Mouse (Mus musculus) CH12.LX (cell line): Measurements from ENCODE around the gene Gm27021. TPM values are rescaled to one million over a fixed set of nuclear protein-coding genes. Genes with fewer than 3 reads are reported as not detected.

Experiments used
- DNase-seq: peaks from one replicate; pipeline ENCODE4 v3.0.0-alpha.2; 2013; ENCODE audit errors: extremely low read depth
- H3K27ac ChIP-seq: 2 replicates; pipeline ENCODE4 v1.5.1; 2012; ENCODE audit warnings: low read depth, mild to moderate bottlenecking, control low read depth, moderate library complexity; ENCODE audit not compliant: insufficient read depth
- H3K27me3 ChIP-seq: replicated peaks from 2 replicates; pipeline ENCODE3; 2012; ENCODE audit warnings: inconsistent platforms
- H3K36me3 ChIP-seq, 2 experiments: replicated peaks in 1 of 2; 2 replicates each; pipeline versions ENCODE3 to v1.6.1; 2012; ENCODE audit warnings: inconsistent platforms in 1 of 2, low read length in 1 of 2, mild to moderate bottlenecking in 1 of 2, mixed read lengths in 1 of 2, moderate library complexity in 1 of 2; ENCODE audit not compliant: control insufficient read depth in 1 of 2, insufficient read depth in 1 of 2
- H3K4me1 ChIP-seq, 2 experiments: 2 replicates each; pipeline ENCODE4 v1.6.1; 2012; ENCODE audit warnings: inconsistent platforms in 1 of 2, moderate library complexity in 1 of 2; ENCODE audit not compliant: insufficient read depth in 2 of 2, control insufficient read depth in 1 of 2
- H3K4me2 ChIP-seq: 2 replicates; pipeline ENCODE4 v1.6.1; 2012; ENCODE audit warnings: low read depth, mild to moderate bottlenecking, control low read depth; ENCODE audit not compliant: poor library complexity, insufficient read depth, severe bottlenecking
- H3K4me3 ChIP-seq, 3 experiments: fragments of 150-350 bp in 1 of 3; sonication (generic) in 1 of 3; replicated peaks in 1 of 3; 2 replicates each; pipeline versions ENCODE3 to v1.5.1; 2011 to 2012; ENCODE audit warnings: low read depth in 2 of 3, low read length in 2 of 3, mild to moderate bottlenecking in 2 of 3, moderate library complexity in 2 of 3, control low read depth in 1 of 3, improper control_type of control experiment in 1 of 3, inconsistent platforms in 1 of 3, mixed read lengths in 1 of 3; ENCODE audit not compliant: poor library complexity in 1 of 3
- H3K79me2 ChIP-seq: replicated peaks from 2 replicates; pipeline ENCODE4 v1.6.1; 2012; ENCODE audit warnings: mild to moderate bottlenecking, moderate library complexity; ENCODE audit not compliant: control insufficient read depth, poor library complexity, insufficient read depth, severe bottlenecking; ENCODE audit errors: extremely low read depth
- H3K9ac ChIP-seq: 2 replicates; pipeline ENCODE4 v1.6.1; 2012; ENCODE audit warnings: low read depth, mild to moderate bottlenecking, control low read depth, moderate library complexity; ENCODE audit not compliant: insufficient read depth
- H3K9me3 ChIP-seq: replicated peaks from 2 replicates; pipeline ENCODE3; 2012; ENCODE audit warnings: low read length, inconsistent platforms, mixed read lengths
- BHLHE40 ChIP-seq: IDR thresholded peaks from 2 replicates; pipeline ENCODE4 v1.6.1; 2011; ENCODE audit warnings: mild to moderate bottlenecking, low read depth, low read length, improper control_type of control experiment
- CHD2 ChIP-seq: IDR thresholded peaks from 2 replicates; pipeline ENCODE4 v1.6.1; 2011; ENCODE audit warnings: low read length, improper control_type of control experiment
- CTCF ChIP-seq, 2 experiments: IDR thresholded peaks in 1 of 2; conservative IDR thresholded peaks in 1 of 2; 2 replicates each; pipeline ENCODE4 v1.5.1; 2011 to 2012; ENCODE audit warnings: low read depth in 2 of 2, low read length in 2 of 2, improper control_type of control experiment in 1 of 2, inconsistent platforms in 1 of 2, mild to moderate bottlenecking in 1 of 2, moderate library complexity in 1 of 2
- E2F4 ChIP-seq: IDR thresholded peaks from 2 replicates; pipeline ENCODE4 v1.6.1; 2011; ENCODE audit warnings: low read depth, low read length, improper control_type of control experiment; ENCODE audit not compliant: insufficient replicate concordance
- EP300 ChIP-seq: IDR thresholded peaks from 2 replicates; pipeline ENCODE4 v1.6.1; 2011; ENCODE audit warnings: low read length, improper control_type of control experiment
- HCFC1 ChIP-seq: IDR thresholded peaks from 2 replicates; pipeline ENCODE4 v1.6.1; 2012; ENCODE audit warnings: low read depth, mild to moderate bottlenecking, inconsistent platforms, low read length, improper control_type of control experiment
- IRF4 ChIP-seq: IDR thresholded peaks from 2 replicates; pipeline ENCODE4 v1.6.1; 2014; ENCODE audit warnings: low read depth, mild to moderate bottlenecking, inconsistent platforms, low read length, improper control_type of control experiment
- JUN ChIP-seq: IDR thresholded peaks from 2 replicates; pipeline ENCODE4 v1.6.1; 2011; ENCODE audit warnings: low read depth, mild to moderate bottlenecking, low read length, improper control_type of control experiment, moderate library complexity; ENCODE audit not compliant: insufficient read depth
- JUND ChIP-seq: conservative IDR thresholded peaks from 2 replicates; pipeline ENCODE4 v1.6.1; 2011; ENCODE audit warnings: low read depth, low read length, improper control_type of control experiment
- KAT2A ChIP-seq: IDR thresholded peaks from 2 replicates; pipeline ENCODE4 v1.6.1; 2012; ENCODE audit warnings: low read length, improper control_type of control experiment, inconsistent platforms; ENCODE audit not compliant: insufficient replicate concordance
- MAFK ChIP-seq: IDR thresholded peaks from 2 replicates; pipeline ENCODE4 v1.6.1; 2011; ENCODE audit warnings: low read length, improper control_type of control experiment; ENCODE audit not compliant: insufficient replicate concordance
- MAX ChIP-seq: IDR thresholded peaks from 2 replicates; pipeline ENCODE4 v1.6.1; 2011; ENCODE audit warnings: low read length, improper control_type of control experiment
- MAZ ChIP-seq: IDR thresholded peaks from 2 replicates; pipeline ENCODE4 v1.6.1; 2012; ENCODE audit warnings: low read depth, mild to moderate bottlenecking, inconsistent platforms, low read length, improper control_type of control experiment, moderate library complexity
- MEF2A ChIP-seq: IDR thresholded peaks from 2 replicates; pipeline ENCODE4 v1.6.1; 2014; ENCODE audit warnings: low read depth, mild to moderate bottlenecking, inconsistent platforms, low read length, improper control_type of control experiment, borderline replicate concordance
- MXI1 ChIP-seq: IDR thresholded peaks from 2 replicates; pipeline ENCODE4 v1.6.1; 2011; ENCODE audit warnings: mild to moderate bottlenecking, low read depth, low read length, improper control_type of control experiment
- MYC ChIP-seq: IDR thresholded peaks from 2 replicates; pipeline ENCODE4 v1.6.1; 2011; ENCODE audit warnings: low read depth, mild to moderate bottlenecking, improper control_type of control experiment, low read length
- NRF1 ChIP-seq: IDR thresholded peaks from 2 replicates; pipeline ENCODE4 v1.6.1; 2014; ENCODE audit warnings: low read depth, mild to moderate bottlenecking, inconsistent platforms, low read length, improper control_type of control experiment, moderate library complexity
- PAX5 ChIP-seq: IDR thresholded peaks from 2 replicates; pipeline ENCODE4 v1.6.1; 2012; ENCODE audit warnings: low read length, inconsistent platforms, mixed read lengths
- POLR2A ChIP-seq: IDR thresholded peaks from 2 replicates; pipeline ENCODE4 v1.6.1; 2011; ENCODE audit warnings: low read depth, mild to moderate bottlenecking, improper control_type of control experiment, low read length
- POLR2AphosphoS2 ChIP-seq: IDR thresholded peaks from 2 replicates; pipeline ENCODE4 v1.6.1; 2011; ENCODE audit warnings: low read depth, low read length, improper control_type of control experiment
- RAD21 ChIP-seq: IDR thresholded peaks from 2 replicates; pipeline ENCODE4 v1.6.1; 2011; ENCODE audit warnings: low read depth, mild to moderate bottlenecking, low read length, improper control_type of control experiment, moderate library complexity
- RCOR1 ChIP-seq: conservative IDR thresholded peaks from 2 replicates; pipeline ENCODE4 v1.6.1; 2012; ENCODE audit warnings: low read depth, mild to moderate bottlenecking, inconsistent platforms, low read length, improper control_type of control experiment
- SIN3A ChIP-seq: IDR thresholded peaks from 2 replicates; pipeline ENCODE4 v1.6.1; 2012; ENCODE audit warnings: low read length, improper control_type of control experiment, inconsistent platforms
- SMC3 ChIP-seq: IDR thresholded peaks from 2 replicates; pipeline ENCODE4 v1.6.1; 2011; ENCODE audit warnings: low read depth, low read length, improper control_type of control experiment
- TBP ChIP-seq: conservative IDR thresholded peaks from 2 replicates; pipeline ENCODE4 v1.6.1; 2011; ENCODE audit warnings: low read depth, low read length, improper control_type of control experiment
- TCF12 ChIP-seq: IDR thresholded peaks from 2 replicates; pipeline ENCODE4 v1.6.1; 2014; ENCODE audit warnings: low read depth, mild to moderate bottlenecking, inconsistent platforms, low read length, improper control_type of control experiment
- UBTF ChIP-seq: IDR thresholded peaks from 2 replicates; pipeline ENCODE4 v1.6.1; 2012; ENCODE audit warnings: low read depth, mild to moderate bottlenecking, inconsistent platforms, low read length, improper control_type of control experiment, moderate library complexity
- USF1 ChIP-seq: IDR thresholded peaks from 2 replicates; pipeline ENCODE4 v1.6.1; 2014; ENCODE audit warnings: low read depth, mild to moderate bottlenecking, inconsistent platforms, low read length, improper control_type of control experiment
- USF2 ChIP-seq: conservative IDR thresholded peaks from 2 replicates; pipeline ENCODE4 v1.6.1; 2011; ENCODE audit warnings: low read depth, low read length, improper control_type of control experiment
- ZC3H11A ChIP-seq: IDR thresholded peaks from 2 replicates; pipeline ENCODE4 v1.6.1; 2012; ENCODE audit warnings: low read depth, mild to moderate bottlenecking, inconsistent platforms, low read length, improper control_type of control experiment
- ZKSCAN1 ChIP-seq: IDR thresholded peaks from 2 replicates; pipeline ENCODE4 v1.6.1; 2012; ENCODE audit warnings: low read depth, inconsistent platforms, low read length, improper control_type of control experiment, borderline replicate concordance
- ZMIZ1 ChIP-seq: IDR thresholded peaks from 2 replicates; pipeline ENCODE4 v1.6.1; 2012; ENCODE audit warnings: low read depth, mild to moderate bottlenecking, inconsistent platforms, low read length, improper control_type of control experiment
- ZNF384 ChIP-seq: IDR thresholded peaks from 2 replicates; pipeline ENCODE4 v1.6.1; 2012; ENCODE audit warnings: low read depth, low read length, improper control_type of control experiment, inconsistent platforms
- dilution Hi-C: fragments of 300-500 bp; cut with MboI; formaldehyde crosslinking; loops from 2 replicates; pipeline ENCODE4 v1.14.3; 2020; ENCODE audit warnings: low sequenced_read_pairs; ENCODE audit not compliant: extremely low pct_unique_long_range_greater_than_20kb, extremely low pct_ligation_motif_present
- in situ Hi-C: fragments of 300-500 bp; cut with MboI; formaldehyde crosslinking; loops from 3 replicates; pipeline ENCODE4 v1.14.3; 2019; ENCODE audit warnings: low sequenced_read_pairs, low pct_ligation_motif_present, low pct_unique_long_range_greater_than_20kb, mixed read lengths
- polyA plus RNA-seq: library from polyadenylated mRNA; unstranded; fragments of >175 nt; gene quantifications from 2 replicates; pipeline ENCODE4 v1.2.1, GENCODE M21; 2012; ENCODE audit warnings: low read depth; ENCODE audit not compliant: insufficient read length
- total RNA-seq, 2 experiments: library from RNA; depleted of rRNA; stranded (reverse); fragments of 300-350 nt in 1 of 2; fragments of >200 nt in 1 of 2; gene quantifications; 2 replicates each; pipeline ENCODE4 v1.2.3; 2012 to 2014

Gene Gm27021
- total and polyA plus RNA-seq, 3 experiments = 1.0 to 1.1 TPM; not detected in 1

DNA sequence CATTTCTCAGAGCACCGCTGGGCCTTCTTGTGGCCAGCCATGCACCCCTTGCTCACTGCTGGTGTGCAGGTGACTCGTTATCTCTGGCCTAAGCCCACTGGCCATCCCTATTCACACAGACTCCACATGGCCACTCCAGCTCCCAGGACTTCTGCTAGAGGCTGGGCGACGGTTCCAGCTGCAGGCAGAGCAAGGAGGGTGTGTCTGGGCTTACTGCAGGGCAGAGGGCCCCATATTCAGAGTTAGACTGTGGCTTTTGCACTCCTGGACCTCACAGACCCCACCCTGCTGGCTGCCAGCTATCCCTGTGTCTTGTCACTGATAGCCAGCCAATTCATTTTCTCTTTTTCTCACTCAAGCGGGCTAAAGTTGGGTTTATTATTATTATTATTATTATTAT is 16.2 kb upstream of the Gm27021 start:
- TF ChIP-seq JUND = no peak
- no peak for TF ChIP-seq ZNF384
- TF ChIP-seq JUN = no peak
- no peak for TF ChIP-seq KAT2A
- TF ChIP-seq MAZ = no peak
- no peak overlapping the region for H3K27ac ChIP-seq
- in situ Hi-C loops = loop anchor here (5.0 kb wide), 1 partner anchor 108 kb away; no protein-coding TSS in a partner anchor

GRCm38 (mm10) chr8:120683602-120684001 is 15.7 kb upstream of the Gm27021 start:
- H3K27ac ChIP-seq = no peak overlapping the region
- peaks cover 24 to 60% of the 10 kb centered on the region in 2 experiments for H3K4me1 ChIP-seq
- H3K79me2 ChIP-seq = no peaks in the 10 kb centered on the region
- DNase-seq = peak; percentile 70
- H3K4me3 ChIP-seq = no peak overlapping the region
- no peak overlapping the region for H3K4me2 ChIP-seq
- dilution Hi-C loops = no loop called here
- H3K27me3 ChIP-seq = peaks cover 10% of the 10 kb centered on the region
- H3K9ac ChIP-seq = no peak overlapping the region
- in situ Hi-C loops = loop anchor here (5.0 kb wide), 1 partner anchor 109 kb away; no protein-coding TSS in a partner anchor
- no peaks in the 10 kb centered on the region for H3K36me3 ChIP-seq
- H3K9me3 ChIP-seq = no peaks in the 10 kb centered on the region
- TF ChIP-seq POLR2A (no peak), CHD2 (peak; percentile 65; the same call in 1 of the 2 replicates), RAD21 (peak; percentile 88), PAX5 (no peak), HCFC1 (no peak), USF2 (no peak), UBTF (no peak), USF1 (no peak), TBP (no peak), SMC3 (peak; percentile 96), MAFK (no peak), BHLHE40 (peak; percentile 87), MEF2A (peak; percentile 43; the same call in 1 of the 2 replicates), MAZ (no peak), CTCF (conservative IDR thresholded peaks at IDR 0.05 in 1 of 2, IDR thresholded peaks at IDR 0.05 in 1 of 2; ENCODE audit: low read depth in 2 of 2, low read length in 2 of 2) (peak; percentile 51 to 93; a peak in 3 of 4 replicates), SIN3A (no peak), JUND (no peak), ZMIZ1 (no peak), ZKSCAN1 (no peak), IRF4 (peak; percentile 50; the same call in 1 of the 2 replicates), NRF1 (no peak), MYC (0 out of 2 replicates have a peak, but pooled peaks have one; percentile 32), KAT2A (no peak), ZC3H11A (peak; percentile 70), MXI1 (no peak; the same call in 1 of the 2 replicates), E2F4 (no peak), RCOR1 (no peak), POLR2AphosphoS2 (no peak), TCF12 (peak; percentile 92), JUN (no peak), MAX (no peak), ZNF384 (no peak), EP300 (peak; percentile 23; the same call in 1 of the 2 replicates)

More for the DNA sequence above, 16.2 kb upstream of the Gm27021 start:
- no peak overlapping the region for H3K9ac ChIP-seq
- no peak for DNase-seq
- H3K4me2 ChIP-seq = no peak overlapping the region
- peaks cover 15% of the 10 kb centered on the region for H3K27me3 ChIP-seq
- peaks cover 24 to 57% of the 10 kb centered on the region in 2 experiments for H3K4me1 ChIP-seq
- H3K9me3 ChIP-seq = no peaks in the 10 kb centered on the region
- no peaks in the 10 kb centered on the region for H3K79me2 ChIP-seq
- H3K4me3 ChIP-seq = no peak overlapping the region
- dilution Hi-C loops = no loop called here
- no peaks in the 10 kb centered on the region for H3K36me3 ChIP-seq
